Mouse (Mus musculus) thymus, adult 2 months (tissue): ENCODE results near the gene Prrc2b.

Experiments
- CTCF ChIP-seq: fragments of 200-500 bp; IDR thresholded peaks from 2 replicates; pipeline ENCODE4 v1.5.1; 2012; ENCODE audit warnings: mild to moderate bottlenecking, control low read depth, low read length, moderate library complexity, borderline replicate concordance; ENCODE audit not compliant: control insufficient read depth, poor library complexity, insufficient read depth; ENCODE audit errors: extremely low read depth
- POLR2A ChIP-seq: fragments of 200-500 bp; IDR thresholded peaks from 2 replicates; pipeline ENCODE4 v1.6.1; 2012; ENCODE audit warnings: mild to moderate bottlenecking, low read length, control low read depth, moderate library complexity; ENCODE audit not compliant: control insufficient read depth, poor library complexity, insufficient read depth; ENCODE audit errors: extremely low read depth

- TF ChIP-seq CTCF (no peak), POLR2A (no peak)
Observed at GRCm38 (mm10) chr2:32220021-32220420, 69.1 kb downstream of the Prrc2b start.
